Mouse (Mus musculus): ENCODE data around the gene Nxpe3.

The Nxpe3 gene

DNA sequence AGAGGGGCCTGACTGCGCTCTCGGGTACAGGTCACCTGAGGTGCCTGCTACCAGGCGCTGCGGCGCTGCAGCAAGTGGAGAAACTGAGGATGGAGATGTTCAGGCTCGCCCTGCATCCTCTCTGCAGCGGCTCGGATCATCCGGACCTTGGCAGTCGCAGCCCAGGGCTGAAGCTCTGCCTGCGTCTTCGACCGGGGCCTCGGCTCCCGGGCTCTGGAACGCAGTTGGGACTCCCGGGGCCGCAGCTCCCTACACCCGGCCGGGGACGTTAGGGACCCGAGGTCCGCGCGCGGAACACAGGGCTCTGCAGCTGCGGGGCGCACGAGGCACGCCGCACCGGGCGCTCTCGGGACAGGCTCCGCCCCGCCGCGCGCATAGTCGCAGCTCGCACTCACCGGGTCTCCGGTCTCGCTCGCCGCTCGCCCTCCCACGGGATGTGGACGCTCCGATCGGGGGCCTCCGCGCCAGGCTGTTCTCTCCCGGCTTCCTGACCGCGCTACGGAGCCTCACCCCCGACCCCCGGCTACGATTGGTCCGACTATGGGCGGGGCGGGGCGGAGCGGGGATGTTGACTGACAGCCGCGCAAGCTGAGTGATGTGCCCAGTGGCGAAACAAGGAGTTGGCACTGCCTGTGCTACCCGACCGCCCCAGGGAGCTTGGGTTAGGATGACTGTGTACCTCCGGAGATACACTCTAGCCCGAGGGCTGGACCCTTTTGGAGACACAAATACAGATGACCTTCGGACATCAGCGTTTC lies at the start of gene Nxpe3:
Gene Nxpe3 (minus strand): TSS at position 393 of the 758 bp plus-strand sequence.
- DNase-seq (ENCODE audit: low spot score in 2 of 2), result peak; percentile 91 to 93

GRCm38 (mm10) chr16:55940781-55941180 lies 45.7 kb upstream of the Nxpe3 start:
- no peak for DNase-seq (ENCODE audit: low spot score in 2 of 2)

DNA sequence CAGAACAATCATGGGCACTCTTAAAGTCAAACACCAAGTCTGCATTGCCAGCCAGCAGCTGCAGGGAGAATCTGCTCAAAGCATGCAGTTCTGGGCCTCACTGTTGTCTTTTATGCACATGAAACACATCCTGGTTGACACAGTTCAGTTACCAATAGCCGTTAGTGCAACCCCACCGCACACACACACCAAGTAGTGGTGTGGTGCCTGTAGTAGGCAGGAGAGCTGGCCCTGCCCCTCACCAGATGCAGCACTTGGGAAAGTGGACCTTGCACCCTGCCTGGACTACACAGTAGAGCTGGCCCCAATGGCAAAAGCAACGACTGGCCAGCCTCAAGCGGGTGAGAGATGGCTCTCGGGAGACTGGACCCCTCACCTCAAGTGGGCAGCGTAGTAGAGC lies 44.6 kb upstream of the Nxpe3 start:
- DNase-seq (ENCODE audit: low spot score in 2 of 2), result no peak

DNA sequence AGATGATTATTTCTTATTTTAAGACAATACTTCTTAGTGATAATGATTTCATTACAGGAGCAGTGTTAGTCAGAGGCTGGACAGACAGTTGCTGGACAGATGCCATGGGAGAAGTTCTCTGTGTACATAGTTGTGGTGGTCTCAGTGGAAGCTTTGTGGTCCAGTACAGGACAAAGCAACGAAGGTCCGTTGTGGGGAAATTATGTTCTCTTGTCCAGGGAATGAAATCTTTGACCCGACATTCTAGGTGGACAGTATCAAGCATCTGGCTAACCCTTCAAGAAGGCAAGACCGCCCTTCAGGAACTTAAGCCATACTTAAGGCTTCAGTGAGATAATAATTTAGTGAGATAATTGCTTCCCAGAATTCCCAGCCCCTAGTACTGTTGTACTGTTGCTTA lies 43.7 kb upstream of the Nxpe3 start:
- no peak for DNase-seq (ENCODE audit: low spot score in 2 of 2)

DNA sequence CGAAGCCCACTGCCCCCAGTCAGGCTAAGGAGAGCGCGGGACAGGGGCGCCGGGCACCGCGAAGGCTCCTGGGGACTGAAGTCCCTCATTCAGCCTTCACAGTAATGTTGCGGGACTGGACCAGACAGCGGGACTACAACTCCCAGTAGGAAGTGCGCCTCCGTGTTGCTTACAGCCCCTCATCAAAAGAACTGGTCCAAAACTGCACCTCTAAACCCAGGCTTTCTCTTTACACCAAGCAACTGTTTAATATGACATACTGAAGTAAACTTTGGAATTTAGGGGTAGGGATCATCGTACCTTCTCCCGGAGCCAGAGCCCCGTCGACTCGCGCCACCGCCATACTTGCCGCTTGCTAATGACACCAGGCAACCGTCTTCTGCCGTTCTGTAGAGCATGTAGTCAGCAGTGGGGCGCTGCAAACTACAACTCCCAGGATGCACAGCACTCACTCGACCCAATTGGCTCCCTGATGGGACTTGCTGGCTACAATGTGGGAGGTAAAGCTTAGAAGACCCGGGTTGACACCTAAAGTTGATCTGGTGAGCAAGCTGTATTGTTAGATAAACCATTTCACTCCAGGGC lies 39.5 kb upstream of the Nxpe3 start, which contains the start of gene Cep97:
Gene Cep97 (minus strand): TSS at position 403 of the 585 bp plus-strand sequence.
- DNase-seq (ENCODE audit: low spot score in 2 of 2), result peak; percentile 94 to 97

DNA sequence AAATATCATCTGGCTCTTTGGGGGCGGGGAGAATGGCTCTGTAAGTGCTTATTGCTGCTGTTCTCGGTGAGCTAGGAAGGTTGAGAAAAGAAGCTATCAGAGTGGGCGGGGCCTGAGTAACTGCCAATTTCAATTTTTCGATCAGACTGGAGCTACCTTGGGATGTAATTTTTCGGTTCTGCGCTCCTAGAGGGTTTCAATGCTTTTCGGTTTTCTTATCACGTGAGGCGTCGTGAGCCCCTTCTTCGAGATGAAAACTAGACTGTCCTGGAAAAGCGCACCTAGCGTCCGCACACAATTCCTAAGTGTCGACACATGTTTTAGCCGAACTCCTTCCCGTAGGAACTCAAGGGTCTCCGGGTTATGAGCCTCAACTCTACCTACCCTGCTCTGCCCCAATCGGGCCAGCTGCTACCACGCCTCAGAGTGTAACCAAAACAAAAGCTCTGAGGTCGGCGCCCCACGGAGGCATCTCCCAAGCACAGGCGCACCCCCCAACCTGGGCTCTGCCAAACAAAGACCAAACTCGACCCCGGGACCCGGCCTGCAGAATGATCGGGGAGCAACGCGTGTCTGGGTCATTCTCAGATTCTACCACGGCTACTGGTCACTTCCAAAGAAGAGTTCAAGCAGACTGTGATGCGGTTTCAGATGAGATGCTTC lies 38.7 kb upstream of the Nxpe3 start:
- peak; percentile 21 to 33 for DNase-seq (ENCODE audit: low spot score in 2 of 2)

DNA sequence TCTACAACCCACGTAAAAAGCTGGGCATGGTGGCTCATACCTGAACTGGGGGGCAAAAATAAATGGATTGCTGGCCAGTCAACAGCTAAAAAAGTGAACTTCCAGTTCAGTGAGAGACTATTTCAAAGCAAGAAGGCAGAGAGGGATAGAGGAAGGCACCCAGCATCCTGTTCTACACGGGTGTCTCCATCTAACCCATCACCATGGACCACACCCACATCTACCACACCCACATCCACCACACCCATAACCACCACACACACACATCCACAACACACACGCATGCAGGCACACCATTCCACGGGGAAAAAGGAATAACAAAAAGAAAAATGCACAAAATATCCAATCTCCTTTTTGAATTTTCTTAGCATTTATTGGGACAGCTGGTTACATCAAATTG lies 28.9 kb upstream of the Nxpe3 start:
- DNase-seq (ENCODE audit: low spot score in 2 of 2), result no peak

GRCm38 (mm10) chr16:55922079-55922478 lies 27.0 kb upstream of the Nxpe3 start:
- no peak for DNase-seq (ENCODE audit: low spot score in 2 of 2)

DNA sequence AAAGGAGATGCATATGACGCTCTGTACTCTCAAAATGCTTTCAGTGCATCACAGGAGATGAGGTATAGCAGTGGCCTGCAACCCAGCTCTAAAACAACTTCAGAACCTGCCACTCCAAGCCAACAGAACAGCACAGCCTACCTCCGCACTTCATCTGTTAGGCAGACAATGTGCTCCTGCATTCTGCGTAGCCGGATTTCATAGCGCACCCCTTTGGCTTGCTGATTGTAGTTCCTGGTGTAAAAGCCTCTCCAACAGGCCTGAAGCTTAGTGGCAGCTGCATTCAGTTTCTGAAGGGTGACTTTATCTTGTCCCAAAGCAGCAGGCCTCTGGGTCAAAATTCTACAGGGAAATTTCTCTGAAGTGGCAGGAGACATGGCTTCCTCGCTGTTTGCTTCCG lies 19.6 kb upstream of the Nxpe3 start:
- DNase-seq (ENCODE audit: low spot score in 2 of 2), result no peak

GRCm38 (mm10) chr16:55910208-55910793 lies 15.2 kb upstream of the Nxpe3 start:
- DNase-seq (ENCODE audit: low spot score in 2 of 2), result no peak

GRCm38 (mm10) chr16:55906928-55907679 lies 12.0 kb upstream of the Nxpe3 start:
- DNase-seq (ENCODE audit: low spot score in 2 of 2), result no peak

GRCm38 (mm10) chr16:55905370-55905769 lies 10.3 kb upstream of the Nxpe3 start:
- DNase-seq (ENCODE audit: low spot score in 2 of 2), result no peak

DNA sequence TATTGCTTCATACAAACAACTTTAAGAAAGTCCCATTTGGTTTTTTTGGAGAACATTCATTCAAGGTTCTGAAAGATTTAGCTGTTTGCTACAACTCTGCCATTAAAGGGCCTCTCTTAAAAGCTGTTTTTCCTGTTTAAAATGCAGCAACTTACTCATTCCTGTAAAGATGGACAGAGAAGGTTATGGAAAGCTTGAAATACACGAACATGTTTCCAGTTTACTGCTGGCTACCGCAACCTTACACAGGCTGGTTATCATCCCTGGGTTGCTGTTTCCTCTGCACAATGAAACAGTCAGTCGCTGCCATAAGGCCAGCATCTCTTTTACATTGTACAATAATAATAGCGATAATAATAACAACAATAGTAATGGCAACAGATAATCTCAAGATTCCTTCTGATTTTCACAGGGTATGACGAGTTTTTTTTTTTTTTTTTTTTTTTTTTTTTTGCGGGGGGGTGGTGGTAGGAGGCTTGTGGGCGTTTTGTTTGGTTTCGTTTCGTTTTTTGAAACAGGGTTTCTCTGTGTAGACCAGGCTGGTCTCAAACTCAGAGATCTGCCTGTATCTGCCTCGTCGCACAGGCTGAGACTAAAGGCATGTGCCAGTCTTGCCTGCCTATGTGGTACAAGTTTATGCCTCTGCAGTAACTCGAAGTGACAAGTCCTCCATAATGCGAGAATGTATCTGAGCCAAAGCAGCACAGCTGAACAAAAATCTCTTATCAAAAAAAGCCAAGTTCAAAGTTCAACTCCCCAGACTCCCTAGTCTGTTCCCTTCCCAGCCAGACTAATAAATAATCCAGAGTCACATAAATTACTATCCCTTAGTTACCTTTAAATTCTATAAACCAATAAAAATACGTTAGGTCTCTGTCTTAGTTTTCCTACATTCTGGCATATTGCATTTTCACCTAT lies 7.0 kb upstream of the Nxpe3 start:
- DNase-seq (ENCODE audit: low spot score in 2 of 2), result no peak

DNA sequence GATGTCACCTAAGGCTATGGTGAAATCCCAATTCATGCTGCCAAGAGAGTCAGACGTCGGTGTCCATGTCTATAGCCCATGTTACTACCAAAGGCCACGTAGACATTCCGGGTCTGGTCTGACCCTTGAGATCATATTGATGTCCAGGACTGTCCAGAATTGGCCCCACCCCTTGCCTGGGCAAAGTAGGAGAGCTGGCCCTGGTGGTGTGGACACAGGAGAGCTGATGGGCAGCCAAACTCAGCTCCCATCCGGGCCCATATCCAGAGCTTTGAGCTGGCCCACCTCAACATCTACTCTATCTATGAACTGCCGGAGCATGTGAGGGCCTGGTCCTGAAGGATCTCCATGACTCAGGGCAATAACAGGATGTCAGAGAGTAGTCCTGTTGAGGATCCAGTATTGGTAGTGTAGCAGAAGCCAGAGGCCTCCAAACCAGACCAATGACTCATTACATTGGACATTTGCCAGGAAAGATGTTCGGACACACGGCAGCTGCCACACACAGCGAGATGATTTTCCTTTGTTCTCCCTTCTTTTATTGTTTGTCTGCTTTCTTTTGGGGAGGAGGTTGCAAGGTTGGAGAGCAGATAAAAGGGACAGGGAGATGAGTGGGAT lies 3.4 kb upstream of the Nxpe3 start:
- DNase-seq (ENCODE audit: low spot score in 2 of 2), result no peak

- DNase-seq (ENCODE audit: low spot score in 2 of 2), result no peak
These were observed 588 bp upstream of the Nxpe3 start for GRCm38 (mm10) chr16:55895651-55896095.

DNA sequence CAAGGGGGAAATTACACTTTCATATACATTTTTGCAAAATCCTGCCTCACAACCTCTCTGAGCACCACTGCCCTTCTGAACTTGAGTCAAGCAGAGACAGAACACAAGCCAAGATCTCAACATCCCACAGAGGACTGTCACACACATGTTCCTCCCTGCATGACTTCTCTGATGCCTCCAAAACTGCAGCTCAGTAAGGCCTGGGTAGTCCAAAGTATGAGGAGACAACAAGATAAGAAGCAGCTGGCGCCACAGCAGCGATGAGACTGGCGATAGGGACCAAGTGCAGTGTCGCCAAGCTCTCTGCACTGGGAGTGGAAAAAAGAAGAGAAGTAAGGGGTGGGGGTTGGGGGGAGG lies 571 bp downstream of the Nxpe3 start:
- DNase-seq (ENCODE audit: low spot score in 2 of 2), result peak in 1 of 2 experiments; percentile 26

- no peak for DNase-seq (ENCODE audit: low spot score in 2 of 2)
These were observed 1.5 kb downstream of the Nxpe3 start for GRCm38 (mm10) chr16:55893410-55894107.

- no peak for DNase-seq (ENCODE audit: low spot score in 2 of 2)
These were observed 2.6 kb downstream of the Nxpe3 start for GRCm38 (mm10) chr16:55892484-55892883.

DNA sequence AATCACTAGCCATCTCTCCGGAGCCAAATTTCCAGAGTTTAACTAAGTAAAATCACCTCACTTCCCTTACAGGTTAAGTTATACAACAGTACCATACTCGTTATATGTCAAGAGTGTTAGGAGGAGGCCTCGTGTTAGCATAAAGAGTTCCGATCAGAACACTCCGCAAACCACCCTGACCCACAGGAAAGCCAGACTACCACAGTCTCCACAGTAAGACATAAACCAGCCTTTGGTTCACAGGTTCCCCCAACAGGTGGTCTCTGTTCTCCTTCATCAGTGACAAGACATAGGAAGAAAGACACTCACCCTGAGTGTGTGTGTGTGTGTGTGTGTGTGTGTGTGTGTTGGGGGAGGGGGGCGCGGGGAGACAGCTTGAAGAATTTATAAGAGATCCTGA lies 3.7 kb downstream of the Nxpe3 start:
- no peak for DNase-seq (ENCODE audit: low spot score in 2 of 2)
